Mouse (Mus musculus): Measurements from ENCODE around the gene Gm3636.
"Not testable (repeated sequence)": the region's sequence is repeated elsewhere in the genome, so short reads cannot be mapped to it uniquely, and the experiment has no call there.

The Gm3636 gene

DNA sequence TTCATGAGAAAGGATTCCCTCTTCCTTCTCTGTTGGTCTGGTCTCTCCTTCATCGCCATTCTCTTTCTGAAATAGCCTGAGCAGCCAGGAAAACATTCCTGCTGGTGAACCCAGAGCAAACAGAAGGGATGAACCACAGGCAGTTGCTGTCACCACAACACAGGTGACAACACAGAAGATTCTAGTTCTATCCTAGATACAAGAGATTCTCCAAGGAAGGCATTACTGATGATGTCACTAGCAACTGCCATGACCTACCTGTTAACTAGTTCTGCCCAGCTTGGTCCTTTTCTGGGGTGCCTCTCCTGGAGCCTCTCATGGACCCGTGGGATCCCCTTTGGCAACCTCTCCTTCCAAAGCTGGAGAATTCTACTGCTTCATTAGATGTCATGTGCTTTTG, at the start of gene Gm3636:
Gene Gm3636 (minus strand): TSS at position 101 of the 400 bp plus-strand sequence.
- not testable (repeated sequence) for DNase-seq (ENCODE audit: low spot score in 2 of 2)

DNA sequence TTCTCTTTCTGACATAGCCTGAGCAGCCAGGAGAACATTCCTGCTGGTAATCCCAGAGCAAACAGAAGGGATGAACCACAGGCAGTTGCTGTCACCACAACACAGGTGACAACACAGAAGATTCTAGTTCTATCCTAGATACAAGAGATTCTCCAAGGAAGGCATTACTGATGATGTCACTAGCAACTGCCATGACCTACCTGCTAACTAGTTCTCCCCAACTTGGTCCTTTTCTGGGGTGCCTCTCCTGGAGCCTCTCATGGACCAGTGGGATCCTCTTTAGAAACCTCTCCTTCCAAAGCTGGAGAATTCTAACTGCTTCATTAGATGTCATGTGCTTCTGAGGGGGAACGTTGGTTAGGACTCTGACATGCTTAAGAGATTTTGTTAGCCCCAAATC, 32.2 kb upstream of the Gm3636 start, which contains the start of gene Gm8362:
Gene Gm8362 (minus strand): TSS at position 101 of the 400 bp plus-strand sequence.
- DNase-seq (ENCODE audit: low spot score in 2 of 2) = not testable (repeated sequence)

DNA sequence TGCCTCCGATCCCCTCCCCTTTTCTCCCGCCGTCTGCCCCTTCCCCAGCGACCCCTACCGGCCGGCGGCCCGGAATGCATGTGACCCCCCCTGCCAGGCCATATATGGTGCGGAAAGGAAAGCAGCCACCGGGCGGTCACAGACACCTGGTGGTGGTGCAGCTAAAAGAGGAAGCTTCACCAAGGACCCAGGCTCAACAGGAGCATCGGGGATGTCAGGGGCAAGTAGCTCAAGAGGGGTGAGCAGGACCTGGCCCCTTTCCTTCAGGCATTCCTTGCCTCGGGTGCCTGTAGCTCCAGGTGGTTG, 15.1 kb upstream of the Gm3636 start:
- DNase-seq (ENCODE audit: low spot score in 2 of 2) = peak in 1 of 2 experiments; percentile 4

DNA sequence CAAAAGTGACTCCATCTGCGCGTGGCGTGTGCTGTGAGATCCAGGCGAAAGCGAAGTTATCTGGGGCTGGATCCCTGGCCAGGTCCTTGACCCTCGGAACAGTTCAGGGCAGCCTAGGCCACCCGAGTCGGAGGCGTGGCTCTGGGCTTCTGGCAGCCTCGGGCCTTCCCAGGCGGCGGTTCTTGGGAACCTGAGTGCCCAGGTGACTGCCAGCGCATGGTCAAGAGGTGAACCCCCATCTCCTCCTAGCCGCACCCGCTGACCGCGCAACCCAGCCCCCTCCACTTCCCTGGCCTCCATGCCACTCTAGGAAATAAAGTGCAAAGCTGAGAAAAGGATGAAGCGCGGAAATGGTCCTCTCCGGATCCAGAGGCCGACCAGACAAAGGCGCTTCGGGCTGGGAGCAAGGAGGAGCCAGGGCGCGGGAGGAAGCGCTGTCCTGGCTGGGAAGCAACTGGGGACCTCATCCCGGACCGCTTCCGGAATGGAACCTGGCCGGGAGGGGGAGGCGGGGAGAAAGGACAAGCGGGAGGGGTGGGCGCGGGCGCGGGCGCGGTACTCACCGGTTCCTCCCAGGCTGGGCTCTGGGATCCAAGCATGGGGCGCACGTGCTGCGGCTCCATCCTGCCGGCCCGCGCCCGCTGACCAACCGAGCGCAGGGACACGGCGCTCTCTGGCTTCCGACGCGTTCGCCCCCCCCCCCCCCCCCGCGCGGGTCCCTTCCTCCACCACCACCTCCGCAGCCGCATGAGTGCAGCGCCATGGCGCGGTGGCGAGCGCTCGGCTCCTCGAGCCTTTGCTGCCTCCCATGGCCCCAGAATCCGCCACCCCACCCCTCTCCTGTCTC, 14.5 kb upstream of the Gm3636 start:
- DNase-seq (ENCODE audit: low spot score in 2 of 2) = peak; percentile 0 to 7

DNA sequence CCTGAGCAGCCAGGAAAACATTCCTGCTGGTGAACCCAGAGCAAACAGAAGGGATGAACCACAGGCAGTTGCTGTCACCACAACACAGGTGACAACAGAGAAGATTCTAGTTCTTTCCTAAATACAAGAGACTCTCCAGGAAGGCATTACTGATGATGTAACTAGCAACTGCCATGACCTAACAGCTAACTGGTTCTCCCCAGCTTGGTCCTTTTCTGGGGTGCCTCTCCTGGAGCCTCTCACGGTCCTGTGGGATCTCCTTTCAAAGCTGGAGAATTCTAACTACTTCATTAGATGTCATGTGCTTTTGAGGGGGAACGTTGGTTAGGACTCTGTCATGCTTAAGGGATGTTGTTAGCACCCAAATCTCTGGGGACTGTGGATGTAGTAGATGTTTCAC, 22.0 kb downstream of the Gm3636 start, which contains the start of gene Gm8050:
Gene Gm8050 (minus strand): TSS at position 101 of the 400 bp plus-strand sequence.
- not testable (repeated sequence) for DNase-seq (ENCODE audit: low spot score in 2 of 2)
